Mouse (Mus musculus) ES-E14 (cell line): ENCODE data around the gene Hist1h4b.

Source experiments
- CHD2 ChIP-seq: IDR thresholded peaks from 2 replicates; pipeline ENCODE4 v1.6.1; 2014; ENCODE audit warnings: mild to moderate bottlenecking, low read depth, low read length, inconsistent platforms
- MAFK ChIP-seq: IDR thresholded peaks from 2 replicates; pipeline ENCODE4 v1.6.1; 2014; ENCODE audit warnings: mild to moderate bottlenecking, low read depth, low read length, inconsistent platforms; ENCODE audit not compliant: insufficient read depth
- ZC3H11A ChIP-seq: IDR thresholded peaks from 2 replicates; pipeline ENCODE4 v1.6.1; 2012; ENCODE audit warnings: low read depth, mild to moderate bottlenecking, inconsistent platforms, low read length, borderline replicate concordance

GRCm38 (mm10) chr13:23759916-23760239 lies 3.1 kb downstream of the Hist1h4b start:
- no peak for TF ChIP-seq CHD2
- TF ChIP-seq ZC3H11A: no peak
- no peak for TF ChIP-seq MAFK
